Mouse (Mus musculus): ENCODE measurements at regions not wholly inside any gene's neighbourhood (a gene's known extent, or its start where the extent isn't known, plus 50 kb on each side); places are given as distances from the start of the nearest gene placed in this dataset.

- no peaks in the 10 kb centered on the region for H3K36me3 ChIP-seq (ENCODE audit: control insufficient read depth, insufficient read depth, low read length)
- no peak overlapping the region for H3K27ac ChIP-seq (ENCODE audit: low read depth, low read length)
- no peak for ATAC-seq
- H3K9ac ChIP-seq (ENCODE audit: low read depth, low read length) = no peak overlapping the region
- 93% methylated on average over 5 of the region's 5 CpGs for WGBS
- H3K4me3 ChIP-seq (ENCODE audit: low read length) = no peak overlapping the region
- H3K4me2 ChIP-seq (ENCODE audit: low read length) = no peak overlapping the region
- no peaks in the 10 kb centered on the region for H3K9me3 ChIP-seq (ENCODE audit: control insufficient read depth, low read length)
- H3K27me3 ChIP-seq (replicated peaks; ENCODE audit: control insufficient read depth, insufficient read depth, low read length) = no peaks in the 10 kb centered on the region
- no peaks in the 10 kb centered on the region for H3K4me1 ChIP-seq (ENCODE audit: control insufficient read depth, insufficient read depth, low read depth, low read length)
Measured at GRCm38 (mm10) chr14:99611435-99611834, 312.9 kb downstream of the Klf5 start.

DNA sequence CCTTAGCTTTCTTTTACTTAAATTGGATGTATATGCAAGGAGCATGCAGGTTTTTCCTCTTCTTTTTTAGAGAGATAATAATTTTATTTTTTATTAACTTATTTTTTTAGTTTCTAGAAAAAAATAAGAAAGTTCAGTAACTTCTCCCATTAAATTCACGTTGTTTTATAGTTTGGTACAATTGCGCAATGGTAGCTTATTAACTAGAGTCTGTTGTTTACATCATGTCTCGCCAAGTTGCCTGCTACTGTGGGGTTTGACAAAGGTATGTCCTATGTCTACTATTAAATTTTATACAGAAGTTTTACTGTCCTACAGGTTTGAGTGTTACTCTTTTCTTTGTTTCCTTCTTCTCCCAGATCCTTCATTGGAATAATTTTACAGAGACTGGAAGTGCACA, 313.6 kb downstream of the Klf5 start:
- Histone ChIP-seq H3K4me1 (ENCODE audit: control insufficient read depth, insufficient read depth, low read depth, low read length) (no peaks in the 10 kb centered on the region; the same call in 1 of the 2 replicates), H3K9ac (ENCODE audit: low read depth, low read length) (no peak overlapping the region), H3K9me3 (ENCODE audit: control insufficient read depth, low read length) (no peaks in the 10 kb centered on the region), H3K27me3 (replicated peaks; ENCODE audit: control insufficient read depth, insufficient read depth, low read length) (no peaks in the 10 kb centered on the region), H3K36me3 (ENCODE audit: control insufficient read depth, insufficient read depth, low read length) (no peaks in the 10 kb centered on the region), H3K4me3 (ENCODE audit: low read length) (no peak overlapping the region), H3K27ac (ENCODE audit: low read depth, low read length) (no peak overlapping the region), H3K4me2 (ENCODE audit: low read length) (no peak overlapping the region)
- ATAC-seq = no peak
- WGBS = 95% methylated on average over 3 of the region's 3 CpGs

DNA sequence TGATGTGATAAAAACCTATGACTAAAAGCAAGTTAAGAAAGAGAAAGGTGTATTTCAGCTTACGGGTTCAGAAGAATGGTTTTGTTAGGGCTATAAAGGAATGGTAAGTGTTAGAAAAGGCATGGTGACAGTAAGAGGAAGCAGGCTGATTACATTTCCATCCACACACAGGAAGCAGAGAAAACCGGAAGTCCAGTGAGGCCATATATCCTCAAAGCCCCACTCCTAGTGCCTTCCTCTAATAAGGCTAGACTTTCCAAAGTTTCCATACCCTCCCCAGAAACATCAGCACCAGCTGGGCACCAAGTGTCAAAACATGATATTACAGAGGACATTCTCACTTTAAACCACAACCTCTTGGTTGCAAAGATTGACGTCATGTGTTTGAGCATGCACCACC, 316.3 kb downstream of the Klf5 start:
- Histone ChIP-seq H3K9ac (ENCODE audit: low read depth, low read length) (no peak overlapping the region), H3K27ac (ENCODE audit: low read depth, low read length) (no peak overlapping the region), H3K4me2 (ENCODE audit: low read length) (no peak overlapping the region), H3K36me3 (ENCODE audit: control insufficient read depth, insufficient read depth, low read length) (no peaks in the 10 kb centered on the region), H3K4me3 (ENCODE audit: low read length) (no peak overlapping the region), H3K4me1 (ENCODE audit: control insufficient read depth, insufficient read depth, low read depth, low read length) (no peaks in the 10 kb centered on the region; the same call in 1 of the 2 replicates), H3K9me3 (ENCODE audit: control insufficient read depth, low read length) (no peaks in the 10 kb centered on the region), H3K27me3 (replicated peaks; ENCODE audit: control insufficient read depth, insufficient read depth, low read length) (no peaks in the 10 kb centered on the region)
- 81% methylated on average over 3 of the region's 3 CpGs for WGBS
- ATAC-seq = no peak

GRCm38 (mm10) chr14:99616655-99617335, 318.3 kb downstream of the Klf5 start:
- peak; percentile 27; the same call in 1 of the 2 replicates for ATAC-seq
- WGBS = 50% methylated on average over 7 of the region's 7 CpGs
- H3K27ac ChIP-seq (ENCODE audit: low read depth, low read length) = no peak overlapping the region

DNA sequence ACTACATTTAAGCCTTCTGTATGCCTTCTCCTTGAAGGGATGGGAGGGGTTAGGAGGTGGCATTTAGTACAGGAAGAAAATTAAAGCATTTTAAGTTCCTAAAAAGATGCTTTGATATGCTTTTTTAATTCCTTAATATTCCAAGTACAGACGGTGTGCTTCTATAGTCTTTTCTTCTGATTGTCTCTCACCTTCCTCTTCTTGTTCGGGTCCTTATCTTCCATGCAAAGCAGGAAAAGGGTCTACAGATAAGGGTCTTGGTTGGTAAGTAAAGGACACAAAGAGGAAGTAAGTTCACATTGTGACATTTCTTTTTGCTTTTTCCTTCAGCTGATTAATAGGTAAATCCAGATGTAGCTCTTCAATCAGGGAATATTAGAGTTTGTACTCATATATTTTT, 318.9 kb downstream of the Klf5 start:
- Histone ChIP-seq H3K9me3 (ENCODE audit: control insufficient read depth, low read length) (no peaks in the 10 kb centered on the region), H3K4me1 (ENCODE audit: control insufficient read depth, insufficient read depth, low read depth, low read length) (no peaks in the 10 kb centered on the region; the same call in 1 of the 2 replicates), H3K27me3 (replicated peaks; ENCODE audit: control insufficient read depth, insufficient read depth, low read length) (no peaks in the 10 kb centered on the region), H3K27ac (ENCODE audit: low read depth, low read length) (no peak overlapping the region), H3K9ac (ENCODE audit: low read depth, low read length) (no peak overlapping the region), H3K4me3 (ENCODE audit: low read length) (no peak overlapping the region), H3K4me2 (ENCODE audit: low read length) (no peak overlapping the region), H3K36me3 (ENCODE audit: control insufficient read depth, insufficient read depth, low read length) (no peaks in the 10 kb centered on the region)
- WGBS = 85% methylated on average over 2 of the region's 2 CpGs
- no peak for ATAC-seq

More at GRCm38 (mm10) chr14:99616655-99617335, 318.3 kb downstream of the Klf5 start:
- Histone ChIP-seq H3K4me2 (ENCODE audit: low read length) (no peak overlapping the region), H3K9me3 (ENCODE audit: control insufficient read depth, low read length) (no peaks in the 10 kb centered on the region), H3K4me3 (ENCODE audit: low read length) (no peak overlapping the region), H3K4me1 (ENCODE audit: control insufficient read depth, insufficient read depth, low read depth, low read length) (no peaks in the 10 kb centered on the region; the same call in 1 of the 2 replicates), H3K27me3 (replicated peaks; ENCODE audit: control insufficient read depth, insufficient read depth, low read length) (no peaks in the 10 kb centered on the region), H3K36me3 (ENCODE audit: control insufficient read depth, insufficient read depth, low read length) (no peaks in the 10 kb centered on the region), H3K9ac (ENCODE audit: low read depth, low read length) (no peak overlapping the region)

DNA sequence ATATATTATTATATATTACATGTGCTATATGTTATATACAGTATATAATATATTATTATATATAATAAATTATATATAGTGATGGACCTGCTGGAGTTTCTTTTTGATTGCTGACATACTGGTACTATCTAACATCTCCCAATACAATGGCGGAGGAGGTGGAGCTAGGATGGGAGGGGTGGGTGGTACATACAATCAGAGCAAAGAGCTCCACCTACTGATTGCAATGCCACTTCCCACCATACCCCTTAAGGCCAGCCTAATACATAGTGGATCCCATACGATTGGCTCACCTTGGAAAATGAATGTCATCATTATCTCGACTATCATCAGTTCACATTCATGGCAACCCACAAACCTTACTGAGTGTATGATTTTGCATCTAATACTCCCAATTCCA, 323.0 kb downstream of the Klf5 start:
- Histone ChIP-seq H3K4me3 (ENCODE audit: low read length) (no peak overlapping the region), H3K4me1 (ENCODE audit: control insufficient read depth, insufficient read depth, low read depth, low read length) (no peaks in the 10 kb centered on the region; the same call in 1 of the 2 replicates), H3K9ac (ENCODE audit: low read depth, low read length) (no peak overlapping the region), H3K27me3 (replicated peaks; ENCODE audit: control insufficient read depth, insufficient read depth, low read length) (no peaks in the 10 kb centered on the region), H3K27ac (ENCODE audit: low read depth, low read length) (no peak overlapping the region), H3K4me2 (ENCODE audit: low read length) (no peak overlapping the region), H3K9me3 (ENCODE audit: control insufficient read depth, low read length) (no peaks in the 10 kb centered on the region), H3K36me3 (ENCODE audit: control insufficient read depth, insufficient read depth, low read length) (no peaks in the 10 kb centered on the region)
- WGBS = 89% methylated on average over 3 of the region's 3 CpGs
- ATAC-seq = no peak

DNA sequence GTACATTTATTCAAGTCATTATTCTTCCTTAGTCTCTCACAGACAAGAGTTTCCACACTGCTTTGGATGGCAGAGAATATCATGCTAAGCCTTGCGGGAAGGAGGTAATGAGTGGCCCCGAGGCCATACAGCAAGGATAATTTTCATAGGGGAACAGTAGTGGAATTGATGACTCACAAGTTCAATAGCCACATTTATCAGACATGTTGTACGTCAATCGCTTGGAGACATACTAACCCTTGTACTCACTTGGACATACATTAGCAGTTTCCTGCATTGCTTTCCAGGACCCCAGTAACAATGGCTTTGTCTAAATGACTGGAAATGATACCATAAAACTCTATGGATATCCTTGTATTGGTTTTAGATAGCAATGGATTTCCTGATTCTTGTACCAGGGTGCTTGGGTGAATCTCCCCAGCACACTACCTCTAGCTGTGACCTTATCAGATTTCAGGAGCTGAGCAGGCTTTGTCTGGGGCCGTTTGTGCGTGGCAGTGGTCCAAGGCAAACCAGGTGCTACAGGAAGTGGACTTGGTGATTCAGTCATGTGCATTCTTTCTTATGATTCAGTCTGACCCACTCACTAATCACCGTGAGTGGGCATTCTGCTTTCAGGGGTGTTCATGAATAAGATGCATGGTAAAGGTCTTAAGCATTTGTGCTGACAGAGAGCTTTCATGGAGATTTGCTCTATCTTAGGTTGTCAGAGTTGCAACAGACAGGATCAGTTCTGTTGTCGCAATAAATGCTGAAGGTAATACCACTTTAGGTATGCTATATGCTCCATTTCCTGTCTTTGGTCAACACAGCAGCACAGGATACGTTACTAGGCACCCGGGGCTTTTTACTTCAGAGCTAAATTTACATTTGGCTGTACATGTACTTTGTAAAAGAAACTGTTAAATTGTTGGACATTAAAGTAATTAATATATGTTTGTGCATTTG, 326.2 kb downstream of the Klf5 start:
- H3K36me3 ChIP-seq (ENCODE audit: control insufficient read depth, insufficient read depth, low read length) = no peaks in the 10 kb centered on the region
- no peak overlapping the region for H3K4me3 ChIP-seq (ENCODE audit: low read length)
- no peaks in the 10 kb centered on the region for H3K4me1 ChIP-seq (ENCODE audit: control insufficient read depth, insufficient read depth, low read depth, low read length)
- ATAC-seq = no peak
- no peak overlapping the region for H3K27ac ChIP-seq (ENCODE audit: low read depth, low read length)
- WGBS = 86% methylated on average over 10 of the region's 10 CpGs
- no peaks in the 10 kb centered on the region for H3K9me3 ChIP-seq (ENCODE audit: control insufficient read depth, low read length)
- H3K9ac ChIP-seq (ENCODE audit: low read depth, low read length) = no peak overlapping the region
- H3K4me2 ChIP-seq (ENCODE audit: low read length) = no peak overlapping the region
- H3K27me3 ChIP-seq (replicated peaks; ENCODE audit: control insufficient read depth, insufficient read depth, low read length) = no peaks in the 10 kb centered on the region

DNA sequence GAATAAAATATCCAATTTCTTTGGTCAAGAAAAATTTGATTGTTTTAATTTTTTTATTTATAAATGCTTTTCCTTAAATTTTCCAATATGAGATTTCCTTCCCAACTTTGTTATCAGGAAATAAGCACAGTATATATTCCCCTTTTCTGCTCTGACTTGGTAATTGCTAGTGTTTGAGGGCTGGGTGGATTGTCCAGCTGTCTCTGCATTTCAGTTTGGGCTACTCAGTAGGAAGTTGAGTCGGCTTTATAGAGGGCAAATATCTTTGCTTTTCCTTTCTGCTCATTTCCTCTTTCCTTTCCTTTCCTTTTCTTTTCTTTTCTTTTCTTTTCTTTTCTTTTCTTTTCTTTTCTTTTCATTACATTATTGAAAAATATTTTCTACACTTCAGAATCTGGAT, 329.1 kb downstream of the Klf5 start:
- no peaks in the 10 kb centered on the region for H3K9me3 ChIP-seq (ENCODE audit: control insufficient read depth, low read length)
- WGBS = 85% methylated on average over 1 of the region's 1 CpGs

GRCm38 (mm10) chr14:99631092-99631491, 332.6 kb downstream of the Klf5 start:
- Histone ChIP-seq H3K9ac (ENCODE audit: low read depth, low read length) (no peak overlapping the region), H3K4me3 (ENCODE audit: low read length) (no peak overlapping the region), H3K27ac (ENCODE audit: low read depth, low read length) (no peak overlapping the region), H3K4me2 (ENCODE audit: low read length) (no peak overlapping the region), H3K36me3 (ENCODE audit: control insufficient read depth, insufficient read depth, low read length) (no peaks in the 10 kb centered on the region), H3K27me3 (replicated peaks; ENCODE audit: control insufficient read depth, insufficient read depth, low read length) (no peaks in the 10 kb centered on the region), H3K9me3 (ENCODE audit: control insufficient read depth, low read length) (no peaks in the 10 kb centered on the region), H3K4me1 (ENCODE audit: control insufficient read depth, insufficient read depth, low read depth, low read length) (no peaks in the 10 kb centered on the region)
- WGBS = 75% methylated on average over 10 of the region's 10 CpGs
- no peak for ATAC-seq

More for the DNA sequence above, 329.1 kb downstream of the Klf5 start:
- no peaks in the 10 kb centered on the region for H3K36me3 ChIP-seq (ENCODE audit: control insufficient read depth, insufficient read depth, low read length)
- H3K27ac ChIP-seq (ENCODE audit: low read depth, low read length) = no peak overlapping the region
- H3K27me3 ChIP-seq (replicated peaks; ENCODE audit: control insufficient read depth, insufficient read depth, low read length) = no peaks in the 10 kb centered on the region
- no peak overlapping the region for H3K9ac ChIP-seq (ENCODE audit: low read depth, low read length)
- no peak for ATAC-seq
- no peaks in the 10 kb centered on the region for H3K4me1 ChIP-seq (ENCODE audit: control insufficient read depth, insufficient read depth, low read depth, low read length)
- H3K4me2 ChIP-seq (ENCODE audit: low read length) = no peak overlapping the region
- no peak overlapping the region for H3K4me3 ChIP-seq (ENCODE audit: low read length)
